In the genomic region with DNA sequence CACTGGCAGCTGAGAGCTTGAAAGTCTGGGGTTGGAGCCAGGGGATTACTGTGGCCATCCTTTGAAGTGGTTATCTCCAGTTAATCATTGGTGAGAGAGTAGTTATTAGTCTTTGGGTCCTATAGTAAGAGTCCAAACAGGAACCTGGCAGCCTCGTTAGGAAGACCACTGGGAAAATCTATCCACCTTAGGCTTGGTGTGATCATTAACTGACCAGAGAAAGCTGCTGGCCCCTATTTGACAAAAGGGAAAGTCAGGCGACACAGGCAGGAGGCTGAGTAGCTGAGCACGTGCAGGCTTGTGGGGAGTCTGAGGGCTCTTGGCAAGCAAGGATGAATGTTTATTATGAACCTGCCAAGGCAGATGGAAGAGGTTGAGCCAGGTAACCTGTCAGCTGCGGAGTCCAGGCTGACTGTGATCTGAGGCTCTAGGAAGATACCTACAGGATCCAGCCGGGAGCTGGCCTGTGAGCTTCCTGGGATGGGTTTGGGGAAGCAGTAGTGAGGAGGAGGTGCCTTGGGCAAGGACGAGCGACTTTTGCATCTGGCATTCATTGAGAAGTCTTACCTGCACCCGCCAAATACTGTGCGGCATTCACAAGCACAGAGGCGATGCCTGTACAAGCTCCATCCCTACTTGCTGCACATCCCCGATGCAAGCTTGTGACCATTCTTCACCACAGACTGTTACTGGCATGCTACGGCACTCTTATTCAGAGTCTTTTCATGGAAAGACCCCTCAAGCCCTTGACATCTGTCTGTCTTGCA, we compare ENCODE assay signal across 15 mouse cellular contexts. TPM values are rescaled to one million over a fixed set of nuclear protein-coding genes. Genes with fewer than 3 reads are reported as not detected.
DNase-seq lines count a peak whose midpoint lies in the region; ATAC-seq lines count a peak whose summit lies in the region.
"Had no signal": no experiment of that assay in that cellular context is flagged by ENCODE, and none has a peak within 500 bp of the region (broad histone marks: within the 10 kb centered on the region; RNA-seq: fewer than 3 reads in every experiment).

No protein-coding gene starts in this region.

- H3K9ac ChIP-seq in intestine, embryonic 15.5 days = no peak overlapping the region
- H3K9ac ChIP-seq in stomach, embryonic 15.5 days = no peak overlapping the region
- no peak overlapping the region for H3K9ac ChIP-seq in forebrain, embryonic 15.5 days (replicated peaks)
- no peak overlapping the region for H3K9ac ChIP-seq in hindbrain, embryonic 11.5 days (ENCODE audit: low read depth, low read length)
- H3K9ac ChIP-seq: embryonic facial prominence, embryonic 15.5 days; hindbrain, embryonic 15.5 days; lung, embryonic 15.5 days; midbrain, embryonic 13.5 days; neural tube, embryonic 13.5 days had no signal

- H3K4me2 ChIP-seq in intestine, embryonic 15.5 days (replicated peaks) = 0 out of 2 replicates have a peak overlapping the region, but pooled peaks have one; percentile 3
- H3K4me2 ChIP-seq in stomach, embryonic 15.5 days = no peak overlapping the region
- no peak overlapping the region for H3K4me2 ChIP-seq in forebrain, embryonic 15.5 days (replicated peaks)
- no peak overlapping the region for H3K4me2 ChIP-seq in hindbrain, embryonic 11.5 days (replicated peaks; ENCODE audit: low read depth, low read length)
- H3K4me2 ChIP-seq: embryonic facial prominence, embryonic 15.5 days; hindbrain, embryonic 15.5 days; lung, embryonic 15.5 days; midbrain, embryonic 13.5 days; neural tube, embryonic 13.5 days had no signal

- WGBS in intestine, embryonic 15.5 days = 45% methylated on average over 12 of the region's 12 CpGs
- WGBS in stomach, embryonic 15.5 days = 45% methylated on average over 12 of the region's 12 CpGs
- 62% methylated on average over 12 of the region's 12 CpGs for WGBS in forebrain, embryonic 15.5 days
- WGBS in hindbrain, embryonic 11.5 days = 65% methylated on average over 12 of the region's 12 CpGs

- H3K4me3 ChIP-seq in intestine, embryonic 15.5 days (replicated peaks) = no peak overlapping the region
- H3K4me3 ChIP-seq in stomach, embryonic 15.5 days (replicated peaks) = no peak overlapping the region
- H3K4me3 ChIP-seq in forebrain, embryonic 15.5 days = no peak overlapping the region
- no peak overlapping the region for H3K4me3 ChIP-seq in hindbrain, embryonic 11.5 days (ENCODE audit: low read depth, low read length)
- H3K4me3 ChIP-seq: embryonic facial prominence, embryonic 15.5 days; heart, adult 2 months; hindbrain, embryonic 15.5 days; lung, embryonic 15.5 days; midbrain, embryonic 13.5 days; neural tube, embryonic 13.5 days had no signal

- H3K27me3 ChIP-seq in intestine, embryonic 15.5 days (replicated peaks) = no peaks in the 10 kb centered on the region
- no peaks in the 10 kb centered on the region for H3K27me3 ChIP-seq in stomach, embryonic 15.5 days (replicated peaks)
- no peaks in the 10 kb centered on the region for H3K27me3 ChIP-seq in forebrain, embryonic 15.5 days
- H3K27me3 ChIP-seq in hindbrain, embryonic 11.5 days (ENCODE audit: control insufficient read depth, insufficient read depth, low read length) = no peaks in the 10 kb centered on the region
- H3K27me3 ChIP-seq: embryonic facial prominence, embryonic 15.5 days; hindbrain, embryonic 15.5 days; lung, embryonic 15.5 days; midbrain, embryonic 13.5 days; neural tube, embryonic 13.5 days had no signal

- no peak overlapping the region for H3K27ac ChIP-seq in intestine, embryonic 15.5 days
- no peak overlapping the region for H3K27ac ChIP-seq in stomach, embryonic 15.5 days
- H3K27ac ChIP-seq in forebrain, embryonic 15.5 days (replicated peaks) = no peak overlapping the region
- H3K27ac ChIP-seq in hindbrain, embryonic 11.5 days (ENCODE audit: low read depth, low read length) = no peak overlapping the region
- H3K27ac ChIP-seq: embryonic facial prominence, embryonic 15.5 days; heart, adult 2 months; hindbrain, embryonic 15.5 days; lung, embryonic 15.5 days; midbrain, embryonic 13.5 days; neural tube, embryonic 13.5 days had no signal

- H3K9me3 ChIP-seq in intestine, embryonic 15.5 days = no peaks in the 10 kb centered on the region
- H3K9me3 ChIP-seq in stomach, embryonic 15.5 days = no peaks in the 10 kb centered on the region
- H3K9me3 ChIP-seq in forebrain, embryonic 15.5 days = no peaks in the 10 kb centered on the region
- no peaks in the 10 kb centered on the region for H3K9me3 ChIP-seq in hindbrain, embryonic 11.5 days (ENCODE audit: control insufficient read depth, low read length)
- H3K9me3 ChIP-seq: embryonic facial prominence, embryonic 15.5 days; G1E; hindbrain, embryonic 15.5 days; lung, embryonic 15.5 days; midbrain, embryonic 13.5 days; neural tube, embryonic 13.5 days had no signal

- no peaks in the 10 kb centered on the region for H3K36me3 ChIP-seq in intestine, embryonic 15.5 days
- H3K36me3 ChIP-seq in stomach, embryonic 15.5 days = no peaks in the 10 kb centered on the region
- H3K36me3 ChIP-seq in forebrain, embryonic 15.5 days = no peaks in the 10 kb centered on the region
- no peaks in the 10 kb centered on the region for H3K36me3 ChIP-seq in hindbrain, embryonic 11.5 days (ENCODE audit: control insufficient read depth, insufficient read depth, low read length)
- H3K36me3 ChIP-seq: embryonic facial prominence, embryonic 15.5 days; G1E; hindbrain, embryonic 15.5 days; lung, embryonic 15.5 days; midbrain, embryonic 13.5 days; neural tube, embryonic 13.5 days had no signal

- 0 out of 2 replicates have a peak, but pooled peaks cover 6% of the 10 kb centered on the region for H3K4me1 ChIP-seq in intestine, embryonic 15.5 days (replicated peaks)
- 0 out of 2 replicates have a peak, but pooled peaks cover 6% of the 10 kb centered on the region for H3K4me1 ChIP-seq in stomach, embryonic 15.5 days
- no peaks in the 10 kb centered on the region for H3K4me1 ChIP-seq in forebrain, embryonic 15.5 days
- H3K4me1 ChIP-seq in hindbrain, embryonic 11.5 days (replicated peaks; ENCODE audit: control insufficient read depth, insufficient read depth, low read length) = no peaks in the 10 kb centered on the region
- H3K4me1 ChIP-seq: embryonic facial prominence, embryonic 15.5 days; hindbrain, embryonic 15.5 days; lung, embryonic 15.5 days; midbrain, embryonic 13.5 days; neural tube, embryonic 13.5 days had no signal

- DNase-seq in cerebellum, adult 8-10 months = no peak
- DNase-seq in kidney, postnatal 14 days = peak; percentile 77
- DNase-seq in hindbrain, embryonic 11.5 days (ENCODE audit: low spot score) = no peak
- no peak for DNase-seq in right cerebral cortex, postnatal 4 days
- DNase-seq: heart, adult 2 months had no signal

- ATAC-seq in cerebellum, adult (ENCODE audit: insufficient number of reproducible peaks, low FRiP score, low TSS enrichment) = peak; percentile 52; the same call in 1 of the 2 replicates
- peak; percentile 76 for ATAC-seq in intestine, embryonic 15.5 days
- ATAC-seq in stomach, embryonic 15.5 days (ENCODE audit: insufficient read depth, low FRiP score, low read depth) = peak; percentile 60; the same call in 1 of the 2 replicates
- ATAC-seq in forebrain, embryonic 15.5 days (replicated peaks) = no peak
- ATAC-seq in hindbrain, embryonic 11.5 days (ENCODE audit: low FRiP score) = no peak
- ATAC-seq: midbrain, embryonic 13.5 days had no signal

RNA-seq across cellular contexts. Expression of gene Rdh16f1, which starts 4.5 kb away (rescaled TPM):
- polyA plus RNA-seq in intestine, embryonic 15.5 days (2015; fragmentation: Nextera tagmentation; extraction: Ambion mirVana) = 0.19 TPM in 1 of 2 replicates, not detected in the other
- polyA plus RNA-seq in stomach, embryonic 15.5 days (2015; fragmentation: Nextera tagmentation; extraction: Ambion mirVana) = not detected in 2 replicates
- polyA plus RNA-seq in forebrain, embryonic 15.5 days (2015; fragmentation: Nextera tagmentation; extraction: Ambion mirVana) = not detected in 2 replicates
- polyA plus RNA-seq in hindbrain, embryonic 11.5 days (2014; fragmentation: Nextera tagmentation; extraction: Ambion mirVana) = not detected in 2 replicates
- polyA plus RNA-seq: G1E; heart, adult 2 months; hindbrain, embryonic 15.5 days; midbrain, embryonic 13.5 days; neural tube, embryonic 13.5 days had no signal

RNA-seq across cellular contexts. Expression of gene Rdh1, which starts 4.6 kb away (rescaled TPM):
- polyA plus RNA-seq in intestine, embryonic 15.5 days (2015; fragmentation: Nextera tagmentation; extraction: Ambion mirVana) = 0.04 TPM in 1 of 2 replicates, not detected in the other
- 0.03 TPM in 1 of 2 replicates, not detected in the other for polyA plus RNA-seq in stomach, embryonic 15.5 days (2015; fragmentation: Nextera tagmentation; extraction: Ambion mirVana)
- not detected in 2 replicates for polyA plus RNA-seq in forebrain, embryonic 15.5 days (2015; fragmentation: Nextera tagmentation; extraction: Ambion mirVana)
- 0.05 TPM in 1 of 2 replicates, not detected in the other for polyA plus RNA-seq in hindbrain, embryonic 11.5 days (2014; fragmentation: Nextera tagmentation; extraction: Ambion mirVana)
- polyA plus RNA-seq: G1E; lung, embryonic 15.5 days; neural tube, embryonic 13.5 days had no signal

RNA-seq across cellular contexts. Expression of gene Rdh9, which starts 12.1 kb away (rescaled TPM):
- 0.13 TPM in 1 of 2 replicates, not detected in the other for polyA plus RNA-seq in intestine, embryonic 15.5 days (2015; fragmentation: Nextera tagmentation; extraction: Ambion mirVana)
- polyA plus RNA-seq in stomach, embryonic 15.5 days (2015; fragmentation: Nextera tagmentation; extraction: Ambion mirVana) = 0.10 and 0.18 TPM in 2 replicates
- 0.22 and 0.24 TPM in 2 replicates for polyA plus RNA-seq in forebrain, embryonic 15.5 days (2015; fragmentation: Nextera tagmentation; extraction: Ambion mirVana)
- polyA plus RNA-seq in hindbrain, embryonic 11.5 days (2014; fragmentation: Nextera tagmentation; extraction: Ambion mirVana) = 0.06 TPM in 1 of 2 replicates, not detected in the other
- polyA plus RNA-seq: embryonic facial prominence, embryonic 15.5 days; G1E; lung, embryonic 15.5 days had no signal

RNA-seq across cellular contexts. Expression of gene Gpr182, which starts 12.6 kb away (rescaled TPM):
- polyA plus RNA-seq in intestine, embryonic 15.5 days (2015; fragmentation: Nextera tagmentation; extraction: Ambion mirVana) = 1.8 and 2.0 TPM in 2 replicates
- 2.4 and 2.9 TPM in 2 replicates for polyA plus RNA-seq in stomach, embryonic 15.5 days (2015; fragmentation: Nextera tagmentation; extraction: Ambion mirVana)
- polyA plus RNA-seq in forebrain, embryonic 15.5 days (2015; fragmentation: Nextera tagmentation; extraction: Ambion mirVana) = 0.60 and 0.74 TPM in 2 replicates
- polyA plus RNA-seq in hindbrain, embryonic 11.5 days (2014; fragmentation: Nextera tagmentation; extraction: Ambion mirVana) = 0.25 and 0.63 TPM in 2 replicates
- polyA plus RNA-seq: G1E had no signal

RNA-seq across cellular contexts. Expression of gene Zbtb39, which starts 24.8 kb away (rescaled TPM):
- 2.6 and 2.7 TPM in 2 replicates for polyA plus RNA-seq in intestine, embryonic 15.5 days (2015; fragmentation: Nextera tagmentation; extraction: Ambion mirVana)
- polyA plus RNA-seq in stomach, embryonic 15.5 days (2015; fragmentation: Nextera tagmentation; extraction: Ambion mirVana) = 2.5 and 3.0 TPM in 2 replicates
- polyA plus RNA-seq in forebrain, embryonic 15.5 days (2015; fragmentation: Nextera tagmentation; extraction: Ambion mirVana) = 4.0 and 4.1 TPM in 2 replicates
- polyA plus RNA-seq in hindbrain, embryonic 11.5 days (2014; fragmentation: Nextera tagmentation; extraction: Ambion mirVana) = 7.2 and 9.3 TPM in 2 replicates

Comparison
In these comparisons a context has a peak if more than half of its experiments do, and no peak if none do; other contexts are left out.
1. ATAC-seq: peak in cerebellum, adult (single experiment), intestine, embryonic 15.5 days (single experiment) and stomach, embryonic 15.5 days (single experiment); none in forebrain, embryonic 15.5 days (single experiment) and hindbrain, embryonic 11.5 days (single experiment).